Mouse (Mus musculus): ENCODE measurements around the gene Tab2.

Tab2 gene

DNA sequence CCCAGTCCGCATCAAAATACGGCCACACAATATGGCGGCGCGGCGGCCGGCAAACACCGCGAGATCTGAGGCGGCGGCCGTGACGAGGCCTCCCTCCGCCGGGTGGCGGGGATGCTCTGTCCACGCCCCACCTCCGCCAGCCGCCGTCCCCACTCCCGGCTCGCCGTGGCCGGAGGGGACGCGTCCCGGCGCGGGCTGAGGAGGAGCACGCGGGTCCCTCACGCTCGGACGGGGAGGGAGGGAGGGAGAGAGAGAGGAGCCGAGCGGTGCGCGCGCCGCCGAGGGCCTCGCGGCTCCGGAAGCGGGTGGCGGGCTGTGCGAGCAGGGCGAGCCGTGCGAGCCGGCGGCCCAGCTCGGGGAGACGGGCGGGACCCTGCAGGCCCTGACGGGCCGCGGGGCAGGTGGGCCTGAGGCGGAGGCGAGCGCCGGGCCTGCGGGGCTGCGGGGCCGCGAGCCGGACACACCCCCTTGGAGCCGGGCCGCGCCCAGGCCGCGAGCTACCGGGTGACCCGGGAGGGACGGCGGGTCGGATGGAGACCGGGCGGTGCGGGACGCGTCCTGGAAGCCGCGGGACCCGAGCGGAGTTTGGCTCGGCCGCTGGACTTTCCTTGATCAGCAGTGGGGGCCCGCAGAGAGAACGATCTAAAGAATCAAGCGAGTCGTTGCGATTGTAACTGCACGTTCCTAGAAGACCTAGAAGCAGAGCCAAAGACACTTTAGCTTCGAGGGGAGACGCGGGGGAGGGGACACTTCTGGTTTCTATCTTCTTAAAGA lies at the start of gene Tab2:
TSS of gene Tab2 (minus strand) at position 3 of the 774 bp plus-strand sequence.
- peak; percentile 86 for DNase-seq (ENCODE audit: low read depth)

DNA sequence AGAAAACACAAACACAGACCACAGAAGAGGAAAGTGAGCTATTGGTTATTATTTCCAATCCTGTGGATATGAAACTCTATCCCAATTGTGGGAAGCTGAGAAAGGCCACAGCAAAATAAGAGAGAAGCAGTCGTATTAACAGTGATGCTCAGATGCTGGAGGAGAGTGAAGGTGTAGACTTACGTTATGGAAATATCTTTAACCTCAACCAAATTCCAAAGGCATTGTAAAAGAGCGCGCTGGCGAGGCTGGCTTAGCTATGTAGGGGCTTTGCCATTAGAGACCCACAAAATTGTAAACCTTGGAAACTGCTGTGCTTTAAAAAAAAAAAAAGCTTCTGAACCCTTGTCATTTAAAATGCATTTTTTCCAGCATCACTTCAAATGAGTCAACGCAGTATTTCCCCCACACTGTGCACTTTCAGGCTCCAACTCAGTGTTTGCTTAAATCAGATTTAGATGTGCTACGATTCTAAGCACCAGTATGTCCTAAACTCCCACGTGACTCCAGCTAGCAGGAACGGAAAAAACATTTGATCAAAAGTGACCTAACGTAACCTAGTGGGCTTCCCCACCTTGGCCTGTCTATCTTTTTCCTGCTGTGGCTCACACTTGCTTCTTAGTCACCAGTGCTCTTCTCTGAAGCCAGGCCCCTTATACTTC lies 36.4 kb upstream of the Tab2 start:
- DNase-seq (ENCODE audit: low read depth) = no peak

DNA sequence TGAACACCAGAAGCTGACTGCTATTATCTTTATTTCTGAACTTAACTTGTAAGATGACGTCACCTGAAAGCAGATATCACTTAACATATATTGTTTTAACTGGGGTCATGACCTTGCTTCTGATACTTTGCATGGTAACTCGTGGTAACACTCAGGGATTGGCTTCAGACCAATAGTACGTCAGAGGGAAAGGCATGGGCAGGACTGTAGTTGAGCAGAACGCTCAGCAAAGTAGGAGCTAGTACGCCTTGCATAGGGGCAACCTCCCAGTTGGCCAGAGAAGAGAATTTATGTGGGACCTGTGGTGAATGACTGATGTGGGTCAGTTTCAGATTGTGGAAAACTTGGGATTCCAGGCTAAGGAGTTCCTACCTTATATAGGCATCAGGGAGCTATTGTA lies 35.6 kb upstream of the Tab2 start:
- DNase-seq (ENCODE audit: low read depth) = no peak

DNA sequence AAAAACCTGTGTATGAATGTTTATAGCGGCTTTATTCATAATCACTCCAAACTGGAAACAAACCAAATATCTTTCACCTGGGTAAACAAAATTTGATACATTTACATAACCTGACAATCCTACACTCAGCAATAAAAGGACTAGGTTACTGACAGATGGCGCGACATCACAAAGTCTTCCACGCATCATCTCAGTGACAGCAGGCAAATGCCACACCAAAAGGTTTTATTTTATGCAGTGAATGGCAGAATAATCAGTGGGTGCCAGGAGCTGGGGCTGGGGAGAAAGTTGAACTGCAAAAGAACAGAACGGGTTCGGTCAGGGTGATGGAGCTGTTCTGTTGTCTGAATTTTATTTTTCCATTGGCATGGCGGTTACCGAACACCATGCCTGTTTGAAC lies 31.5 kb upstream of the Tab2 start:
- DNase-seq (ENCODE audit: low read depth) = no peak

DNA sequence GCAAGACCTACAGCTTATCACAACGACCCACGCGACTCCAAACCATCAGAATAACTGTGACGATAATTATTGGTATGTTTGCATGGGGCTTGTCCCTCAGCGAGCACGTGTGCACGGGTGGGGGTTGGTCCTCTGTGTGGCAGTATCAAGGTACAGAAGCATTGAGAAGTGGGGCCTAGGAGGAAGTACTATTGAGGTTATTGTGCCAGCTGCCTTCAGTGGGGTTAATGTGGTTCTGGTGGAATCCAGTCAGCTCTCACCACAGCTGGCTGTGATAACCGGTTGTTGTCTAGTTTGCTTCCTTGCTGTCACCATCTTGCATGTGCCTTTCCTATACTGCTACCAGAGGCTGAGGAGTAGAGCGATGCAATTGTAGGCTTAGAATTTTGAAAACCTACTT lies 20.4 kb upstream of the Tab2 start:
- DNase-seq (ENCODE audit: low read depth) = peak; percentile 89

DNA sequence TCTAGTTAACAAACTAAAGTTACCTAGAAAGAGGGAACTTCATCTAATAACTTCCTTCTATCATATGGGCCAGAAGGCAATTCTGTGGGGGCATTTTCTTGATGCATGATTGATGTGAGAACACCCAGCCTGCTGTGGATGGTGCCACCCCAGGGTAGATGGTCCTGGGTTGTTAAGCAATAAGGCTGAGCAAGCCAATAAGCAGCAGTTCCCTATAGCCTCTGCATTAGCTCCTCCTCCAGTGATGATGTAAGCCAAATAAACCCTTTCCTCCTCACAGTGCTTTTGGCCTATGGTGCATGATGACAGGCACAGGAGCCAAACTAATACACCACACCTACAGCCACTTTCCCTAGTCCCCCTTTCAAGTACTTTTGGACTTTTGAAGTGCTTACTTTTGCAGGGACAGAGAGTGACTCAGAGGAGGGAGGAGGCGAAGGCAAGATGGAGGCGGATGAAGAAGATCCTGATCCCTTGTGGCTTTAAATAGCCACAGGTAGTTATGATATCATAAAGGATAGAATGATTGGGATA lies 12.8 kb upstream of the Tab2 start:
- peak; percentile 30 for DNase-seq (ENCODE audit: low read depth)

DNA sequence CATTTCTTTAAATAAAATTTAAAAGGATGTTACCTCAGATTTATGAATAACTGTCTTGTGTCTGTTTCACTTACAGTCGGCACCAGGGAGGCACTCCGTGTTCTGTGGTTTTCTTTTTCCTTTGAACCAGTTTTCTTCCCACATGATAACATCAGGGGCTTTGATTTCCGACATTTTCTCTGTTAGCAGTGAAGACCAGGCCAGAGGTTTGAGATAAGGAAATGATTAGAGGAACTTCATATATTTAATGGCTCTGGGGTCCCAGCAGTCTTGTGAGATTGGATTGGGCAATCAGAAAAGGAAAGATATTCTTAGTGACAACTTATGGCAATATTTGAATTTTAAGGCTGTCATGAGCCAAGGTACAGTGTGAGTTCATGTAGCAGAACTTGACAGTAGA lies 11.1 kb upstream of the Tab2 start:
- DNase-seq (ENCODE audit: low read depth) = peak; percentile 85

DNA sequence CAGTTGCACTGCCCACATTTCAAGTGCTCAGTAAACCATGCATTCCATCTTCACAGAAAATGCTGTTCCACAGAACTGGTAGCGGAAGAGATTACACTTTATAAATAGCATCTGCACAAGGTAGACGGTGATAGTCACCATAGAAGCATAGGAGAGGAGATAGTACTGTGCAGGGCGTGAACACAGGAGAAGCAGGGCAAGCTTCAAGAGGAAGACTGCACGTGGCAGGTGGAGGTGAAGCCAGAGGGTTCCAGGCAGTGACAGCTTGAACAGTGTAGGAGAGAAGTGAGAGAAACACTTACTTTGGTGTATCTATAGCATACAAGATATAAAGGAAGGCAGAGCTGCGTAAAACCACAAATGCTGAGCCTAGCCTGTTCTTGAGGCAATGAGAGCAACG lies 3.0 kb upstream of the Tab2 start:
- no peak for DNase-seq (ENCODE audit: low read depth)

DNA sequence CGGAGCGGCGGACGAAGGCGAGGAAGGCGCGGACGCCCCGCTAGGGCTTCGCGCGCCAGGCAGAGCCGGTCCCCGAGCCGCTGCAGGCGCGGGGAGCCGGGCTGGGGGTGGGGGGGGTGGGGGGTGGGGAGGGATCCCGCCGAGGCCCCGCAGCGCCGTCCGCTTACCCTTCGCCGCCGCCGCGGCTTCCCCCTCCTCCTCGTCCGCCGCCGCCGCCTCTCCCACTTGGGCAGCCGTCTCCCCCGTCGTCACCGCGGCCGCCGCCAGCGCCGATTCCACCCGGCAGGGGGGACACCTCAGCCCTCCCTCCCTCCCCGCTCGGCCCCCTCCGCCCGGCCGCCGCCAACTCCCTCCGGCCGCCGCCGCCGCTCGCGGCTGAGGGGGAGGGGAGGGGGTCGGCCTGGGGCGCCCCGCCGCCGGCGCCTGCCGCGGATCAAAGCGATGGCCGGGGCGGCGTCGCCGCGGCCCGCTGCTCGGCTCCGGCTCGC lies 352 bp downstream of the Tab2 start:
- DNase-seq (ENCODE audit: low read depth) = no peak

DNA sequence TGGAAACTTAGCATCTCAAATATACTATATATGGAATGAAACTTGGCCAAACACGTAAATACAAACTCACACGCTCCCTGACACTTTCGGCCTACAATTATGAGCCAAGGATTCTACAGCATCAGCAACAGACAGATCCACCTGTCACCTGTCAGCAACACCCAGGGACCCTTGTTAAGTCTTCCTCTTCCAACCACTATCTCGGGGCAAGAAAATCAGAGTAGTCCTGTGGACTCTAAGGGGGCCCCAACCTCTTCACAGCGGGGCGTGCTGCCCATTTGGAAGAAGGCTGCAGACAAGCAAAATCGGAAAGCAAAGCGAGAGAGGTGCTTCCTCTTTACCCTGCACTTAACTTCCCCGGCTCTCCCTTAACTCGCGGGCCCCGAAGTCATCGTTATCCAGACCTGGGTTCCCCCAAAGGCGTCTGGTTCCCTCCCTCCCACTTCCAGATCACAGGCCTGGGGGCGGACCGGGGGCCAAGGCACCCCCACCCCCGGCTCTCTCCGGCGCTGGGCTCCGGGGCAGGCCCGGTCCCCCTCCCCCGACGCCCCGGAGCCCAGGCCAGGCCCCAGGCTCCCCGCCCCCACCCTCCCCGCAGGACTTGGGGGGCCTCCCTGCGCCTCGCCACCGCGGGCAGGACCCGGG lies 919 bp downstream of the Tab2 start:
- peak; percentile 66 for DNase-seq (ENCODE audit: low read depth)

DNA sequence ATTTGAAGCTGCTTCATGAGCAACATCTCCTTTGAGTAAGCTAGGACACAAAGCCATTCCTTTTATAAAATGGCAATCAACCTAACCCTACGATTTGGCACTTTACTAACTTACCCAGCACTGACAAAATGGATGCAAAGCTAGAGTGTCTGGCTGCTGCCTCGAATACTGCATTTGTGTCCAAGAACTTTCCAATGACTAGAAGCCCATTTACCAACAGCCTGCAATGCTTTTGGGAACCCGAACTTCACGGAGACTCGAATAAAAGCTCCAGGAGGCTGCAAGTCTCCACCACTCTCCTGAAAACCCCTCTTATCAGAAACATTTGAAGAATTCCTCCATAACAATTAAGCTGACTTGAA lies 1.4 kb downstream of the Tab2 start:
- DNase-seq (ENCODE audit: low read depth) = peak; percentile 48

DNA sequence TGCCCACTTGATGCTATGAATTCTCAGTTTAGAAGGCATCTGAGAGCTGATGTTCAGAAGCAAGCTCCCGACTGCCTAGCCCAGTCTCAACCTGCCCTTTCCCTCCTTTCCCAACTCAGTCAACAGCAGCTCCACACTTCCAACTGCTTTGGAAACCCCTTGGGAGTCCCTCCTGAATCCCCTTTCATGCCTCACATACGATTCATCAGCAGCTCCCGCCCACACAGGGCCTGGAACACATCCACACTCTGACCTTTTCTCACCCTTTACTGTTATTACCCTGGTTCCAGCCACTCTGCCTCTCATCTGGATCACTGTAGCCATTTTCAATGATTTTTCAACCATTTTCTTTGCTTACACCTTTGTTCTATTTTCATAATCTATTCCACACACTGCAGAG lies 13.0 kb downstream of the Tab2 start:
- DNase-seq (ENCODE audit: low read depth) = no peak

DNA sequence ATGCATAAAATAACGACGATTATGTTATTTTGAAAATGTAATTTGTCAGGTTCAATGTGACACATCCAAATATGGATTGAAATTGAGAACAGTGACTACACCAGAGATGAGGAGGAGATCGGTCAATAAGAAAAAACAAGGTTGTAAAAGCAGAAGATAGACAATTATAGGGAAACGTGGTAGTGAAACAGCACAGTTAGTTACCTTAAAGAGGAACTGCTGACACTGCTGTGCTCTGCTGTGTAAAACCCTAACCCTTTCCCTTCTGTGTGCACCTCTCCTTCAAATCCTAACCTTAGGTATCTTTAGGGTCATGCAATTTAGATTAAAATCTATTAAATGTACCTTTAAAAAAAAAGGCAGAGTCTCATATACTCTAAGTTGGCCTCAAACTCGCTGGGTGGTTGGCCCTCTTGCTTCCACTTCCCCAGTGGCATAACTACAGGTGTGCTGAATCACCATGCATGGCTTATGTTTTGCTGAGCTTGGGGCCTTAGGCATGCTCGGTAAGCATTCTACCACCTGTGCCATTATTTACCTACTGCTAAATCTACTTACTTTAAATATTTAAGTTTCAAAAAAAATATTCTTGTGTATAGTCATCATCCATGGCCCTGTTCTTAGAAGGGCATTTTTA lies 19.4 kb downstream of the Tab2 start:
- no peak for DNase-seq (ENCODE audit: low read depth)

DNA sequence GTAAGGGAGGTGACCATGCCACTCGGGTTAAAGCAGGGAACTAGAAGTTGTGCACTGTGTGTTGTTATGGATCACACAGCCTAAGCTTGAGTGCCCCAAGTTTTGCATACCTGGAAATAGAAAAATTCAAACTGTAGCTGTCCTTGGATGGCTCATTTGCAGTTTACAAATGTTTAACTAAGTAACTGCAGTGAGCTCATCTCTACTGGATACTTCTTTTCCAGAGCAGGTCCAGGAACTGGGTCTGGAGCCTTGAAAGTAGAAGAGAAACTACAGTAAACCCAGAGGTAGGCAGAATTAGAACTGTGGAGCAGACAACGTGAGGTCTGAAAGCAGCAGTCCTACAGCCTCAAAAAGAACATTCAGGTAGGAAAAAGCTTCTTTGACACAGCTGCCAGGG lies 23.1 kb downstream of the Tab2 start:
- DNase-seq (ENCODE audit: low read depth) = no peak

DNA sequence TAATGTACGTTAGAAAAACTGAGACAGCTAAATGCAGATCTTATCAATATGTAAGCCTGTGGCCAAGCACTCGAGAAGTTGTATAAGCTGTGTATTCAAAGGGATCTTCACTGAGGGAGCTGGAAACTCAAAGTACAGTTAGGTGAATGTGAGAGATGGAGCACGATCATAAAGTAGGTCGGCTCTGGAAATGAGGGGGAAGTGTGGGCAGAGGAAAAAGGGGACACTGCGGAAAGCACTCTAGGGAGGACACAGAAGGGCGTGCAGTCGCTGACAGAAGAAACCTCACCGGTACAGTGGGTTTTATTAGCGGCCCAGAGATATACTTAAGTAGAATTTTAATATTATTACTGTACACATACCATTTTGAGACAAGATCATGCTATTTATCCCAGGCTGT lies 27.0 kb downstream of the Tab2 start:
- DNase-seq (ENCODE audit: low read depth) = peak; percentile 33

DNA sequence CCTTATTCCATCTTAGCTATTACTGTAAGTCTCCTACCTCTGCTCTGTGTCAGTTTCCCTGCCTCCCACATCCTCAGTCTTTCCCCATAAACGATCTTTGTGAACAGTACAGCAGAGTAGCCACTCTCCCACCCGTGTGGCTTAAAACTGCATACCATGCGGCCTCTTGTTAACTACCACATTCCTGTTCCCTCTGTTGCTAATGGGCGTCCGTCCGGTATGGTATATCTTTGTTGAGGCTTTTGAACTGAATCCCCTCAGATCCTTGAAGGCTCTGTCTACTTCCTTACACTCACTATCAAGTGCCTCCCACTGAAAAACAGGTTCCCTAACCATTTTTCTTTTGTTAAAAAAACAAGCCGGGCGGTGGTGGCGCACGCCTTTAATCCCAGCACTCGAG lies 30.5 kb downstream of the Tab2 start:
- DNase-seq (ENCODE audit: low read depth) = no peak

DNA sequence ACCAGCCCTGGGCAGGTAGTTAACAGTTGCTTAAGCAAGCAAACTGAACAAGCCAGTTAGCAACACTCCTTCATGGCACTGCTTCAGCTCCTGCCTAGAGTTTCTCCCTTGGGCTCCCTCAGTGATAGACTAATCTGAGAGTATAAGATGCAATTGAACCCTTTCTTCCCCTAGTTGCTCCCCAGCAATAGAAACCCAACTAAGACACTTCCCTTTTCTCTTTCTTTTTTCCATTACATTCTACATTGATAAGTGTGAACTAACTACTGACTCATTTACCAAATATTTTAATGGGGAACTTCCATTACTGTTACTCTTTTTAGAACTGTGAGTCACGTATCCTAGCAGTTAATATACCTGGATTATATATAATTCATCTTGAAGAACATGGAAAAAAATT lies 32.6 kb downstream of the Tab2 start:
- peak; percentile 40 for DNase-seq (ENCODE audit: low read depth)

DNA sequence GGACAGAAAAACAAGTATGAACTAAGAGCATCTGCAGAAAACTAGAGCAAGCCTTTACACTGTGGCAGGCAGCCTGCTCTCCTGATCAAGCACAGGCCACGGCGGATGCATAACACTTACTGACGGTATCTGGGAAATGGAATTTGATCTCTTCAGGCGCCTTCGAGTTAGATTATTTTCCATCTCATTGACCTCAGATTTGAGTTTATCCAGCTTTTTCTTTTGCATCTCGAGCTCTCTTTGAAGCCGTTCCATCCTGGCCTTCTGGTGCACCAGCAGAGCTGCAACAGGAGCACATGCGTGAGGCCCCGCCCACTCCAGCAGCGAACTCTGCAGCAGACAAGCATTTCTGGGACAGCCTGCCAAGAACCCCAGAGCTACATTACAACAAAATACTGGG lies 44.8 kb downstream of the Tab2 start:
- DNase-seq (ENCODE audit: low read depth) = no peak

DNA sequence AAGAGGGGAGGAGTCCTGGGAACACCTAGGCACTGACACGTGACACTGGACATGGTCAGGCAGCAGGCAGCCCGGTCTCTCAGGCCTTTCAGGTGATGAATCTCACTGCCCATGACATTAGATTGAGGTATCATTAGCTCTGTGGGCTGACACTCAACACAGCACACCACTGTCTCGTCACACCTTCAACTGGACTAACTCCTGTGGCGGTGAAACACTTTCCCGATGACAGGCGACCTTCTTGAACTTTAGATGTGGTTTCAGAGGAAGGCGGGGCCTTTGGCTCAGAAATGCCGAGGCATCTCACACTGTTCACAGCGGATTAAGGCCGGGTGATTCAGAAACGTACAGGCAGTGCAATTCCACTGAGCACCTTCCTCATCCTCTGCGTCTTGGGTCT lies 48.9 kb downstream of the Tab2 start:
- DNase-seq (ENCODE audit: low read depth) = no peak

DNA sequence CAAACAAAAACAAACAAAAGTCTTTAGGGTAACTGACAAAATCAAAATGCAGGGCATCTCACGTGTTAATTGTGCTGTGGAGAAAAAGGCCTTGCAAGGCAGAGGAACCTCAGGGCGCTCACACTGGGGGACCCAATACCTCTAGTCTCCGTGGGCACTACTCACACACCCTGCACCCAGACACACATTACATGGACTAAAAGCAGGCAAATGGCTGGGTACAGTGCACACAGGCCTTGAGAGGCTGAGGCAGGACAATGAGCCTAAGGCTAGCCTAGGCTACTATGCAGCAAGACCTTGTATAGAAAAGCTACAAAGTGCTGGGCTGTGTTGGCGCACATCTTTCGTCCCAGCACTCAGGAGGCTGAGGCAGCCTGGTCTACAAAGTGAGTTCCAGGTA lies 51.9 kb downstream of the Tab2 start:
- DNase-seq (ENCODE audit: low read depth) = no peak

DNA sequence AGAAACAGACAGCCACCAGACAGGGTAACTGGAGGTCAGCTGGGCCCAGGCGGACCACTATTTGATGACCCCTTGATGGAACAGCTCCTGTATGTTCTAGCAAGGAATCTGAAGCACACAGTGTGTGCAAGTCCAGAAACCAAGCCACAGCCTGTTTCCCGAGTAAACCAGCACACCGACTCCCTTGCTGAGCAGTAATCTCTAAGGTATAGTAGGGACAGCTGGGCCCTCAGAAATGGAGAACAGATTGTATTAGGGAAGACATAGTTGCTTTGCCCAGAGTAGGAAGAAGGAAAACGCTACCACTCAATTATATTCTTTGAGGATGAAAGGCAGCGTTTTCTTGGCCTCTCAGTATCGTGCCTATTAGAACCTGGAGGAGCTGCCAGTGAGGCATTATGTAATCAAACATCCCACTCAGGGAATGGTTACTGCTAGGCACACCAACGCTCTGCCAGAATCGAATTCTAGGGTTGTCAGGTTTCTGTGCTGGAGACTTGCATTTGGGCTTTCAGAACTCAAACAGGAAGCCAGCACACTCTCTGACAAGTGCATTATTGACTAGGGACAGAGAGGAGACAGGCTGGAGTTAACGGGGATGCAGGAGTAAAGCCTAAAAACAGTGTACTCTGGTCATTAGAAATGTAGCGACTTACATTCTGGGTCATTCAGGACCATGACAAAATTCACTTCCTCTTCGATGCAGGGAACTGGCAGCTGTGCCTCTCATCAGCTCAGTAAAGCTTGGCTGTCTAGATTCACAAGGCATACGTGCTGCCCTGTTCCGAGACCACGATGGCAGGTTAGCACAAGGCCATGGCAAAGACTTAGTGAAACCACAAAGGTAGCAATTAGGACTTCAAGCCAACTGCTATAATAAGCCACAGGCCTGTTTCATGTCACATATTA lies 55.1 kb downstream of the Tab2 start:
- no peak for DNase-seq (ENCODE audit: low read depth)
